Mouse (Mus musculus) left cerebral cortex, adult 18-20 months (tissue): Measurements from ENCODE around the gene Wdr74. TPM values are rescaled to one million over a fixed set of nuclear protein-coding genes. Genes with fewer than 3 reads are reported as not detected.
"Not testable (repeated sequence)": the region's sequence is repeated elsewhere in the genome, so short reads cannot be mapped to it uniquely, and the experiment has no call there.

Source experiments
- DNase-seq, 2 experiments: peaks; one replicate each; pipeline ENCODE4 v3.0.0; 2021 to 2022; ENCODE audit warnings: low spot score in 2 of 2, mixed read lengths in 1 of 2
- total RNA-seq, 2 experiments: library from RNA; stranded (reverse); gene quantifications; 2 replicates each; pipeline ENCODE4 v1.2.3; 2021

The Wdr74 gene
- total RNA-seq, 2 experiments from 2014 or later, result 46.9 to 50.5 TPM

DNA sequence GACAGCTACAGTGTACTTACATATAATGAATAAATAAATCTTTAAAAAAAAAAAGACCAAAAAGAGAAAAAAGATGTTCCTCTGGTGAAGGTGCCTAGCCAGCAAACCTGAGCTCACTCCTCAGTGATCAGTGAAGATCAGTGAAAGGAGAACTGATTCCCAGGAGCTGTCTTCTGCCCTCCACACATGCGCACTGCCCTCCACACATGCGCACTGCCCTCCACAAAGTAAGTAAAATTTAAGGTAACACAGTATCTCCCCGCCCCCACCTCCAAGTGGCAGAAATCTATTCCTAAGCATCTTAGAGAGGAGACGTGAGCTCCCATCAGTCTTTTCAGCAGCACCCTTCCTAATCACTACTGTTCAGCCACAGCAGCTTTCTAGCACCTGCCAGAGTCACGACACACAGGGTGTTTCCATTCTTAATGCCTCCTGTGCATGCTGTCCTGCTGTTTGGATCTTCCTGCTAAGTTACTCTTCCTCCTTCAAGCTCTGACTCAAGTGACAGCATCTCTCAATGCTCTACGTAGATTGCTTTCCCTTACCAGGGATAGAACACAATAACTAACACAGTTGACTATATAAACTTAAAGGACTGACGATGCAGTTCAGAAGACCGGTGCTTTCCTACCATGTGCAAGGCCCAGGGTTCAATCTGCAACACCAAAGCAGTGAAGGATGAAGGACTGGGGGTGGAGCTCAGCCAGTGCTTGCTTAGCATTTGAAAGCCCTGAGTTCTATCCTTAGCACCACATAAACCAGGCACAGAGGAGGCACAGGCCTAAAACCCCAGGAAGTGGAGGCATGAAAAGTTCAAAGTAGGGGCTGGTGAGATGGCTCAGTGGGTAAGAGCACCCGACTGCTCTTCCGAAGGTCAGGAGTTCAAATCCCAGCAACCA is 19.5 kb upstream of the Wdr74 start:
- no peak for DNase-seq

DNA sequence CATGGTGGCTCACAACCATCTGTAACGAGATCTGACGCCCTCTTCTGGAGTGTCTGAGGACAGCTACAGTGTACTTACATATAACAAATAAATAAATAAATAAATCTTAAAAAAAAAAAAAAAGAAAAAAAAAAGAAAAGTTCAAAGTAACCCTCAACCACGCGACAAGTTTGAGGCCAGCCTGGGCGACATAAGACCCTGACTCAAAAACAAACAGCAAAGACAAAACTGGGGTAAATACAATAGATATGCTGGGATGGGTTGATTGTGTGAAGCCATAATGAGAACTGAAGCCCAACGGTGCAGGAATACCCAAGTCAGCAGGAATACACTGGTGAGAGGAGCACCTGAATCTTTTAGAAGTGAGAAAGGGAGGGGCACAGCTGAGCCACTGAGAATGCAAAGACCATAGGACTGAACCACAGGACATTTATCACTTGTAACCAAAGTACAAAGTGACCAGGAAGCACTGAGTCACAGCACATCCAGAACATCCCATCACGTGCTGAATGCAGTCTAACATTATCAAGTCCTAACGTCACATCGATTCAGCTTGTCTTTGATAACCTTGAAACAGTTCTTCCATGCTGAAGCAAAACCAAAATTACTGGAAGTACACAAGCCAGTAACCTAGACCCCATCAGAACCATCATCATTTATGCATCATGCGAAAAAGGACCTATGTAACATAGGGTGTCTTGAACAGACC is 18.7 kb upstream of the Wdr74 start:
- DNase-seq, result no peak

DNA sequence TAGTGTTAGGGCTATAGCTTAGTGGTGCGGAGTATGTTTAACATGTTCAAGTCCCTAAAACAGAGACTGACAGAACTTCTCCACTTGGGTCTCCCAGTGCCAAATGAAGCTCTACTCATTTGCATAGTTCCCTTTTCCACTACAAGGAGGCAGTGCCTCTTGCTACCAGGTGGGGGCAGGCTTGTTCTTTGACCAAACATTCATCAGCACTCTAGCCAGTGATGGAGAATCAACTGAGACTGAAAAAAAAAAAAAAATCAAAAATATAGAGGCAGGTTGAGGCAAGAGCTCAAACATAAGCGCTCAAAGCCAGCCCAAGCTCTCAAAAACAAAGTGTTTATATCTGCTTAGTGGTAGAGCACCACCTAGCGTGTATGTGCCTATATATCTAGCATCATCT is 17.3 kb upstream of the Wdr74 start:
- no peak for DNase-seq

DNA sequence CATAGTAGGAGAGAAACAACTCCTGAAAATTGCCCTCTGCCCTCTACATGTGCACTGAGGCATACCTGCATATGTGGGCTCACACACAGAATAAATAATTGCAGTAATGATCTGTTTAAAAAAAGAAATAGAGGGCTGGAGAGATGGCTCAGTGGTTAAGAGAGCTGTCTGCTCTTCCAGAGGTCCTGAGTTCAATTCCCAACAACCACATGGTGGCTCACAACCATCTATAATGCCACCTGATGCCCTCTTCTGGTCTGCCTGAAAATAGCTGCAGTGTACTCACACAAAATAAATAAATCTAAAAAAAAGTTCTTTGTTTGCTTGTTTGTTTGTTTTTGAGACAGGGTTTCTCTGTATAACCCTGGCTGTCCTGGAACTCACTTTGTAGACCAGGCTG is 16.6 kb upstream of the Wdr74 start:
- not testable (repeated sequence) for DNase-seq

DNA sequence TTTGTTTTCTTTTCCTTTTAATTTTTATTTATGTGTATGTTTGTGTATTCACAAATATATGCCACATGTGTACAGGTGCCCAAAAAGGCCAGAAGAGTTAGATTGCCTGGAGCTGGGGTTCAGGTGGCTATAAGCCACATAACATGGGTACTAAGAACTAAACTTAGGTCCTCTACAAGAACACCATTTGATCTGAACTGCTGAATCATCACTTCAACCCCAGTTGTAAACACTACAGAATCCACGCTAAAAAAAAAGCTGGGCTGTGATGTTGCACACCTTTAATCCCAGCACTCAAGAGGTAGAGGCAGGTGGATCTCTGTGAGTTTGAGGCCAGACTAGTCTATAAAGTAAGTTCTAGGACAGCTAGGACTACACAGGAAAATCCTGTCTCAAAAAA is 14.2 kb upstream of the Wdr74 start:
- no peak for DNase-seq

DNA sequence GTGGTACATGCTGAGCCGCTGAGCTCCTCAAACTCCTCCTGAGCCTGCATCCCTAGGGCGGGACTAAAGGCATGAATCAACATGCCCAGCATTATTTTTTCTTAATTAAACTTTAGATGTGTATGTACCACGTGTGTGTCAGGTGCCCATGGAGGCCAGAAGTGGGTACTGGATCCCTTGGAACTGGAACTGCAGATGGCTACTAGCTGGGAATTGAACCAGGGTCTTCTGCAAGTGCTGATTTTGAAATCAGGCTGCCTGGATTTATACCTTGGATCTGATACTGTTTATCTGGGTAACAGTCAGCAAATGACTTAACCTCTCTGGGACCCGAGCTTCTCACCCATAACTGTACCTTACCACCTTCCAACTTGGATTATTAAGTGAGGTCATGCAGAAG is 13.6 kb upstream of the Wdr74 start:
- no peak for DNase-seq

DNA sequence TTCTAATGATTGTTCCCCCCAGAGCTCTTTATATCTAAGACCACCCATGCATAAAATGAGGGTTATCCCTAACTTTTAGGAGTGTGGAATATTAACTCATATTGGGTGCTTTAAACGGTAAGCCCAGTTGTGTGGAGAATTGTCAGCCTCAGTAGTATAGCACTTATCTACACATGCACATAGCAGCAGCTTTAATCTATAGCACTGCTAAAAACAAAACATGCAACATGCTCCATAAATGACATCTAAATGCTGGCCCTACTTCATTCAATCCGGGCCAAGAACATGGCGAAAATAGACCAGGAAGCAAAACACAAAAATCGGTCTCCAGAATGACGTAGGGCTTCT is 13.1 kb upstream of the Wdr74 start:
- no peak for DNase-seq

DNA sequence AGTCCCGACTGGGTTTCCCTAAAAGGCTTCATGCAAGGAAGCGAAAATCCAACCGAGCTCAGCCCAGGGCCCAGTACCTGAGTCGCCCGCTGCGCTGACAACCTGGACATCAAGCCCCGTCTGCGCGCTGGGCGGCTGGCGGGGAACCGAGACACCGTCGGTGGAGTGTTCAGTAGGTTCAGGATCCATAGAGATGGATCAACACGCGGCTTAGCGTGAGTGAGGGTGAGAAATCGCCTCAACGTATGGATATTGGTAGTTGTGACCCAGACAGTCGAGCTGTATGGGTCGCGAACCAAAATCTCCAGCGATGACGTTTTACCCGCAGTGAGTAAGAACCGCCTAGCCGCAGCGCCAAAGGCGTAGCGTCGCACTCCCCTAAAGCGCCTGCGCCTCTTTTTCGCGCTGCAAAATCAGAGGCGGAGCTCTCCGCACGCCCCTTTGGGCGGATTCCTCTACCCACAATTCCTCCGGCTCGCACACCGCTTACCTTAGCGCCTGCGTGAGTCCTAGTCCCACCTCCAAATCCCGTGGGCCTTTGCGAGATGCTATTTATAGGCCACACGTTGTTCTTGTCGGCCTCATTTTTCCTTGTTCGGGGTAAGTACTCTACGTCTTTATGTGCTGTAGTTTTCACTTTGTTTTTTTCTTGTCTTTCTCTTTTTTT is 12.6 kb upstream of the Wdr74 start, which contains the start of gene Slc3a2:
Slc3a2 (minus strand) TSS at position 463 of the 667 bp plus-strand sequence.
- DNase-seq, result peak; percentile 94 to 97

DNA sequence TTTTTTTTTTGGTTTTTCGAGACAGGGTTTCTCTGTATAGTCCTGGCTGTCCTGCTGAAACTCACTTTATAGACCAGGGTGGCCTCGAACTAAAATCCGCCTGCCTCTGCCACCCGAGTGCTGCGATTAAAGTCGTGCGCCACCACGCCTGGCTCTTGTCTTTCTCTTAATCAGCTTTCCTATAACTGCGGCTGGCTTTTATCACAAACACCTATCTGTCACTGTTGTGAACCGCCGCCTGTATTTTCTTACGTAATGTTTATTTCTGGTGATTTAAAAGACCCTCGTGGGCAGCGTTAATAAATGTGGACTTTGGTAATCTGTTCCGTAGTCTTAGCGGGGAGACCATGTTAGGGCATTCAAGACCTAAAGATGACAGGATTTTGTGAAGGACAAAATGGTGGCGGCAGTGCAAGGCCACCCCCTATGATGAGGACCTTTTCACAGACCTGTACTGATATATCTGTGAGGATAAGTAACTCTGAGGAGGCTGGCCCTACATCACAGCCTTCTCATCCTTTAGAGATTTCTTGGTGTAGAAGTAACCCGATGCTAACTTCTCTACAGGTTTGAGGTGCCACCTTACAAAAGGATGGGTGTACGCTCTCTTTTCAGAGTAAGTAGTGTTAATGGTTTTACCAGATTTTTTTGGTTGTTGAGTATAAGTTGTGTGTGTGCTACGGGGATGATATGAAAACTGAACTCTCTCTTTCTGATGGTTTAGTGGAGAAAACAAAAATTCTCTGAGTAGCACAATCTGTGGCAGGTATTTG is 11.9 kb upstream of the Wdr74 start:
- DNase-seq, result no peak

DNA sequence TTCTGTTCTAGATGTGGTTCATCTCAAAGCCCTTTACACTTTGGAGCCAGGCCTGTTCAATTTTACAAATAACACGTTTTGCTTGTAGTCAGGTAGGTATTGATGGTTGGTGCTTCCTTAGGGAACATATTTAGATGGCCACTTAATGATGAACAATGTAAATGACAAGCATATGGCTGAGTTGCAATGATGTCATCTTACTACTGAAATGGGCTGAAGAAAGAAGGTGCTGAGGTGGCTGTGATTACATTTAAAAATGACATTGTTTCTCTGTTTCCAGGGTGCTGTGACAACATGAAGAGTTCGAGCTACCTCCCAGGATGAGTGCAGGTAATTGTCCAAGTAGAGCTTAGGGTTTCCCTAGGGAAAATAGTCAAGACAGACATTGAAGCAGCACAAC is 11.2 kb upstream of the Wdr74 start:
- DNase-seq, result no peak

DNA sequence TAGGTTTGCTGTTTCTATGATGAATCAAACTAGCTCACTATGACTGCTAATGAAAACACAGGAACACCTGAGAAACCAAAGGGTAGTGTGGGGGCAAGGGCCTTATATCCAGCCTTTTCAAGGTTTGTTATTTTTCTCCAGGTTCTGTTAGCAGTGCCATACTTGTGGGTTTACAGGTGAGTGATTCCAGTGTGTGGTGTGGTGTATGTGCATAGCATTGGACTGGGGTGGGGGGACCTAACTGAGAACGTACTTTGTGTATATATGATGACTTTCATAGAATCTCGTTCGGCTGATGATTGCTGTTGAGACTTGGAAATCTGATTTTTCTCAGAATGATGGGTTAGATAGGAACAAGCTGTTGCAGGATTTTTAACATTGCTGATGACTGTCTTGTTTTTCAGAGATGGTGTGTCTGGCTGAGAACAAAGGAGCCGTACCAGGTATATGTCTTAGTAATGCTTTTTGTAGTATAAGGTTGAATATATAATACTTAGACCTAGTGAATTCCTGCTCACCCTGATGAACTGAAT is 10.5 kb upstream of the Wdr74 start:
- DNase-seq, result no peak

DNA sequence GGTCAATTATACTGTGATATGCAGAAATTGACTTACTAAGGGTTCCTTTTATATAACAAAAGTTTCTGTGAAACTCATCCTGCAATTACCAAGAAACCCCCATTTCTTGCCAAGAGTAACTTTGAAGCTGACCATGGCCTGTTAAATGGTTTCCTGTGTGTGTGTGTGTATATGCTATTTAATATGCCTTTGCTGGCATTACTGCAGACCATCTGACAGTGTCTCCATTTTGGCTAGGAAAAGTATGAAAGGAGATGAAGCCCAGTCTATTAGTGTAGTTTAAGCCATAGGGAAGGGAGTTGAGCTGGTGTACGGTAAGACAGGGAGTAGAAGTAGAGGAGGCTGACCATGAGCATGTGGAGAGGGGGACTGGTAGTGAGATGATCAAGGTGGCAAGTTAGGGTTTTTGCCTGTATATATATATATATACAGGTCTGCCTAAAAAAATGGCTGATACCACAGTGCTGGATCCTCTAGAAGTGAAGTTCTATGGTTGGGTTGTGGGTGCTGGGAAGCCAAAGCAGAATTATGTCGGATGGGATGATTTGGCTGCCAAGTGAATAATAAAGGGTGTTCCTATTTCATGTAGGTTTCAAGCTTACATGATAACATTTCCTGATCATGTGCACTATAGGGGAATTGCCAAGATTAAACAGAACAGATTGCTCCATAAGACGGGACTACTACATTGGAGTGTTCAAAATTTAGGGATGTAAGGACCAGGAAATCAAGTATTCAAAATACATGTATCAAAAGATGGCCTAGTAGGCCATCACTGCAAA is 8.8 kb upstream of the Wdr74 start:
- no peak for DNase-seq

DNA sequence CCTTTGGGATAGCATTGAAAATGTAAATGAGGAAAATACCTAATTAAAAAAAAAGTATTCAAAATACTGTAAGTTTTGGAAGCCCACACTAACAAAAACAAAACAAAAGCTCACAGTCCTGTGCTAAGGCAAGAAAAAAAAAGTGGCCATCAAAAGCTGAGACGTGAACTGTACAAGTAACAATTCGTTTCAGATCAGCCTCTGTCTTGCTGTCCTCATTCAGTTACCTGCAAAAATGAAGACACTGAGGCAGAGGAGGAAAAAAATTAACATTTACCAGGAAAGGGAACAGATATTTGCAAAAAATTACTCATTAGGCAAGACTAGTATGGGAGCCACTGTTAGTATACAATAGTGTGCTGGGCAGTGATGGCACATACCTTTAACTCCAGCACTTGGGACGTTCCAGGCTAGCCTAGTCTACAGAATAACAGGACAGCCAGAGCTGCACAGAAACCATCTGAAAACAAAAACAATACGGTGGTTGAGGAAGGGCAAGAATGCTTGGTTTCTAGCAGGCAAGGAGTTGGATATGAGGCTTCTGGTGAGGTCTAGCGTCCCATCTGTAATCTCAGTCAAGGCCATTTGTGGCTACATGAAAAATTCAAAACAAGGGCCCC is 8.0 kb upstream of the Wdr74 start:
- DNase-seq, result no peak

DNA sequence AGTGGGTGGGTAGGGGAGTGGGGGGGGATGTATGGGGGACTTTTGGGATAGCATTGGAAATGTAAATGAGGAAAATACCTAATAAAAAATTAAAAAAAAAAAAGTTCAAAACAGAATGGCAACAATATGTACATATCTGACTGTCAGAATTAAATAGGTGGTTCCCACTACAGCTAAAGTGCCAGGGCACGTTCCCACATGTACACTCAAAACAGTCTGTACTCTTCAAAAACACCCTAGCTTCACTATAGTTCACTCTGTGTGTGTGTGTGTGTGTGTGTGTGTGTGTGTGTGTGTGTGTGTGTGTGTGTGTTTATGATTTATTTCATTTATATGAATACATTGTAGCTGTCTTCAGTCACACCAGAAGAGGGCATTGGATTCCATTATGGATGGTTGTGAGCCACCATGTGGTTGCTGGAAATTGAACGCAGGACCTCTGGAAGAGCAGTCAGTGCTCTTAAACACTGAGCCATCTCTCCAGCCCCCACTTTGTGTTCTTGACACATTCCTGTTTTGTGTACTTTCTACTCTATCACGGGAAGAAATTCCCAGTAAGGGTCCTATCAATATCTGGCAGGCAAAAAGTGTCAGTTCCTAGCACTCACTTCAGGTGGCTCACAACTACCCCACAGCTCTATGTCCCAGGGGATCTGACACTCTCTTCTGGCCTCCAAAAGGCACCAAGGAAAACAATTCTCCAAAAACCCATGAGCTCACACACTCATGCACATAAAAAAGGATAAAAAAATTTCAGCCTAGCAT is 7.1 kb upstream of the Wdr74 start:
- not testable (repeated sequence) for DNase-seq

DNA sequence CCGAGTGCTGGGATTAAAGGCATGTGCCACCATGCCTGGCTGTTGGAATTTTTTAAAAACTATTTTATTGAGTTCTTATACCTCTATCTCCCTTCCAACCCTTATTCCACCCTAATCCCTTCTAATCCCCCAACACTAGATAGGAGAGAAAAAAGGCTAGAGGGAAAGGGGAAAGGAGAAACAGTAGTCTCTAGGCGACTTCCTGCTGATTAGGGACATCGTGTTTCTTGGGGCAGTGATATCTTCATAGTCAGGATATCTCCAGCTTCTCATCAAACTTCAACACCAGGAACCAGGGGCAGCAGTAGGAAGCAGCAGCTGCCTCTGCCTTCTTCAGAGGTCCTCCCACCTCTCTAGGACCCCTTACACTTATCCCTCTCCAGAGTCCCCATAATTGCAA is 1.3 kb upstream of the Wdr74 start:
- no peak for DNase-seq

DNA sequence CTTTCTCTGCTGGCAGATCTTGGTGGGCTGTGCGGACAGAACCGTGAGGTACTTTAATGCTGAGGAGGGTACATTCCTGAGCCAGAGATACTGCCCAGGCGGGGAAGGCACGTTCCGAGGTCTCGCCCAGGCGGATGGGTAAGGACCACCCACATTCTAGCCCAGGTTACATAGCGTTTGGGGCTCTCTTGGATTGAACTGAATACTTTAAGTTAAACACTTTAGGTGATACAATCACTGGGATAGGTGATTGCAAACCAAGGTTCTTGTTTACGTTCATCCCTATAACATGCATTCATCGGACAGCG is 487 bp downstream of the Wdr74 start:
- DNase-seq, result no peak

DNA sequence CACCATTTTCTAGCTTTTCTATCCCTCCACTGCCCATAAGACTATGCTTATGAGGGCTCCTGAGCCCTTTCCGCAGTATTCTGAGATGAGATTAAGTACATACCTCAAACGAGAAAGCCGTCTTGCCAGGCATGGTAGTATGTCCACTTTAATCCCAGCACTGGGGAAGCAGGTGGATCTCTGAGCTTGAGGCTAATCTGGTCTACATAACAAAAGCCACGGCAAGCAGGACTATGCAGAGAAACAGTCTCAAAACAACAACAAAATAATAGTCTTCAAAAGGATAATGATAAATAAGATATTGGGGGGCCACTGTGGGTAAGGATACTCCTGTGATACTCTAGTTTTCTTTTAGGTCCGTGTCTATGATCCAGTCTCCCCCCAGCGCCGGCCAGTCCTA is 3.3 kb downstream of the Wdr74 start:
- DNase-seq, result no peak

DNA sequence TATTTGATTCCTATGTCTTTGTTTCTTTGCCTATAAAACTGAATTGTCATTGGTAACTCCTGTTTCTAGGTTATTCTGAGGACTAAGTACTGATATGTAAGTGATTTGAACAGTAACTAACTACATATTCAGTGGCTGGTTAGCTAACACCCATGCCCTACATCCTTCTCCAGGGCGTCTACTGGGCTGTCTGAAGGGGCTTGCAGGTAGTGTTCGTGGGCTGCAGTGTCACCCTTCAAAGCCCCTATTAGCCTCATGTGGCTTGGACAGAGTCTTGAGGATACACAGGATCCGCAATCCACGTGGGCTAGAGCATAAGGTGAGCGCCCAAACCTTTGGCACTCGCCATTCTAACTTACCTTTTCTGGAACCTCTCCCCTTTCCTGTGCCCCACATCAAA is 4.0 kb downstream of the Wdr74 start:
- DNase-seq, result no peak

DNA sequence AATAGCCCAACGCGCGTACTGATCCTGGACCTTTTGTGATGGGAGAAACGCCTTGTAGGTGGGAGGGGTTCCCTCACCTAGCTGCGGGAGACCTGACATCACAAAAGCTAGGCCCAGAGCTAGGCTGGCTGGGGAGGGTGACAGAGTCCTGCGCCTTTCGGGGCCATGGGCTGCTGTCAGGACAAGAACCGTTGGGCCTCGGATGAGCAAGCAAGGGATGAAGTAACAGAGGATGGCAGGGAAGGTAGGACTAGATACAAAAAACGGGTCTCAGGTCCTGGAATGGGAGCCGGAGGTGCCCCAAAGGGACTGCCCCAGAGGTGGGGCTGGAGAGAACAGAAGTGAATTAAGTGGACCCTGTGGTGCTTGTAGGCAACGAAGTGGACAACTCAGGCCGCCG is 5.0 kb downstream of the Wdr74 start, which contains the start of gene 1700092M07Rik:
1700092M07Rik (plus strand) TSS at position 116 of the 400 bp plus-strand sequence.
- no peak for DNase-seq
